Mouse (Mus musculus) kidney, postnatal 10 days (tissue): ENCODE results near the gene Gm49361.

Experiments used
- DNase-seq: peaks from one replicate; pipeline ENCODE4 v3.0.0; 2021; ENCODE audit warnings: mixed read lengths

Gm49361 gene

GRCm38 (mm10) chr14:57617675-57618074, 128.2 kb downstream of the Gm49361 start:
- DNase-seq, result no peak

GRCm38 (mm10) chr14:57616339-57616965, 129.5 kb downstream of the Gm49361 start:
- no peak for DNase-seq

GRCm38 (mm10) chr14:57615828-57616227, 130.1 kb downstream of the Gm49361 start:
- no peak for DNase-seq

GRCm38 (mm10) chr14:57611034-57611433, 134.9 kb downstream of the Gm49361 start:
- DNase-seq, result no peak

- no peak for DNase-seq
Measured at GRCm38 (mm10) chr14:57609816-57610329, 136.0 kb downstream of the Gm49361 start.

- DNase-seq, result peak; percentile 88
Measured at GRCm38 (mm10) chr14:57607500-57607899, 138.4 kb downstream of the Gm49361 start.

- DNase-seq, result no peak
Measured at GRCm38 (mm10) chr14:57606663-57607365, 139.1 kb downstream of the Gm49361 start.

GRCm38 (mm10) chr14:57593279-57593678, 152.6 kb downstream of the Gm49361 start:
- no peak for DNase-seq
